Mouse (Mus musculus) heart, adult 2 months (tissue): ENCODE measurements around the gene Rhbg. TPM values are rescaled to one million over a fixed set of nuclear protein-coding genes. Genes with fewer than 3 reads are reported as not detected.
"Not testable (repeated sequence)": the region's sequence is repeated elsewhere in the genome, so short reads cannot be mapped to it uniquely, and the experiment has no call there.

Experiments used
- DNase-seq, 2 experiments: peaks; one replicate each; pipeline ENCODE4 v3.0.0; 2021
- H3K27ac ChIP-seq: fragments of 200-600 bp; 2 replicates; pipeline ENCODE4 v1.8.1; 2022
- H3K27me3 ChIP-seq: fragments of 200-500 bp; 2 replicates; pipeline ENCODE4 v1.6.1; 2012; ENCODE audit warnings: mild to moderate bottlenecking, low read length, inconsistent platforms, mixed read lengths; ENCODE audit not compliant: control insufficient read depth, insufficient read depth
- H3K36me3 ChIP-seq: fragments of 200-500 bp; 2 replicates; pipeline ENCODE4 v1.6.1; 2012; ENCODE audit warnings: low read length, inconsistent platforms; ENCODE audit not compliant: control insufficient read depth, insufficient read depth
- H3K4me1 ChIP-seq: fragments of 200-500 bp; 2 replicates; pipeline ENCODE4 v1.6.1; 2011; ENCODE audit warnings: low read length; ENCODE audit not compliant: control insufficient read depth, insufficient read depth
- H3K4me3 ChIP-seq: fragments of 200-600 bp; 2 replicates; pipeline ENCODE4 v1.8.1; 2022
- H3K79me2 ChIP-seq: fragments of 200-500 bp; replicated peaks from 2 replicates; pipeline ENCODE4 v1.6.1; 2012; ENCODE audit warnings: mild to moderate bottlenecking, inconsistent platforms, low read length, moderate library complexity, mixed read lengths; ENCODE audit not compliant: control insufficient read depth, insufficient read depth
- H3K9ac ChIP-seq: fragments of 200-500 bp; 2 replicates; pipeline ENCODE4 v1.6.1; 2012; ENCODE audit warnings: low read depth, mild to moderate bottlenecking, control low read depth, inconsistent platforms, low read length, mixed read lengths
- CTCF ChIP-seq: fragments of 200-600 bp; IDR thresholded peaks from 2 replicates; pipeline ENCODE4 v1.8.1; 2022; ENCODE audit warnings: antibody characterized with exemption, mild to moderate bottlenecking, moderate library complexity
- EP300 ChIP-seq: fragments of 200-500 bp; IDR thresholded peaks from 2 replicates; pipeline ENCODE4 v1.6.1; 2011; ENCODE audit warnings: low read depth, low read length, control low read depth; ENCODE audit not compliant: insufficient read depth
- POLR2A ChIP-seq: fragments of 200-500 bp; IDR thresholded peaks from 2 replicates; pipeline ENCODE4 v1.6.1; 2011; ENCODE audit warnings: mild to moderate bottlenecking, low read depth, low read length, control low read depth; ENCODE audit not compliant: insufficient read depth
- WGBS: fragments of 180-500 bp; shearing (Covaris S2); methylation state at CpG from one replicate; pipeline ENCODE4 v1.1.7; 2018; 5-methylcytosine and 5-hydroxymethylcytosine counted together
- intact Hi-C: fragments of 180-260 bp; cut with DNase I; formaldehyde crosslinking; loops from one replicate; pipeline ENCODE4 v1.15.1; 2025
- polyA plus RNA-seq: library from polyadenylated mRNA; depleted of rRNA; stranded (reverse); fragments of >200 nt; gene quantifications from 2 replicates; pipeline ENCODE4 v1.2.3, GENCODE M21; 2012
- total RNA-seq, 2 experiments: library from RNA; stranded (reverse); gene quantifications; 2 replicates each; pipeline ENCODE4 v1.2.3; 2021

Rhbg gene
- total and polyA plus RNA-seq, 3 experiments, result 0.20 TPM; not detected in 2

GRCm38 (mm10) chr3:88268991-88269390 lies 14.5 kb upstream of the Rhbg start:
- no peak for DNase-seq
- H3K4me3 ChIP-seq, result no peak overlapping the region
- no peaks in the 10 kb centered on the region for H3K36me3 ChIP-seq
- TF ChIP-seq CTCF (no peak), EP300 (no peak), POLR2A (no peak)
- no peak overlapping the region for H3K27ac ChIP-seq
- intact Hi-C loops, result no loop called here
- WGBS, result 80% methylated on average over 5 of the region's 5 CpGs
- H3K9ac ChIP-seq, result no peak overlapping the region
- no peaks in the 10 kb centered on the region for H3K79me2 ChIP-seq
- no peaks in the 10 kb centered on the region for H3K4me1 ChIP-seq
- no peaks in the 10 kb centered on the region for H3K27me3 ChIP-seq

DNA sequence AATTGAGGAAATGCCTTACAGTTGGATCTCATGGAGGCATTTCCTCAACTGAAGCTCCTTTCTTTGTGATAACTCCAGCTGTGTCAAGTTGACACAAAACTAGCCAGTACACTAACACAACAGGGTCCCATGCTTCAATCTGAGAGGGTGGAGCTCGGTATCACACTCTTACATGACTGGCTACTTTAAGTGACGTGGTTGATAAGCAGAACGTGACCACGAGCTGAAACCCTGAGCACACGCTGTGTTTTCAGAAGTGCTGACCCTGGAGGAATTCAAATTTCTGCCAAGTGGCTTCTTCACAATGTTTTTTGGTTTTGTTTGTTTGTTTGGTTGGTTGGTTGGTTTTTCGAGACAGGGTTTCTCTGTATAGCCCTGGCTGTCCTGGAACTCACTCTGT lies 13.5 kb upstream of the Rhbg start:
- H3K36me3 ChIP-seq, H3K27me3 ChIP-seq, H3K4me3 ChIP-seq, H3K9ac ChIP-seq, DNase-seq, H3K4me1 ChIP-seq, H3K79me2 ChIP-seq, H3K27ac ChIP-seq, intact Hi-C loops: not testable (repeated sequence)
- 43% methylated on average over 6 of the region's 6 CpGs for WGBS

DNA sequence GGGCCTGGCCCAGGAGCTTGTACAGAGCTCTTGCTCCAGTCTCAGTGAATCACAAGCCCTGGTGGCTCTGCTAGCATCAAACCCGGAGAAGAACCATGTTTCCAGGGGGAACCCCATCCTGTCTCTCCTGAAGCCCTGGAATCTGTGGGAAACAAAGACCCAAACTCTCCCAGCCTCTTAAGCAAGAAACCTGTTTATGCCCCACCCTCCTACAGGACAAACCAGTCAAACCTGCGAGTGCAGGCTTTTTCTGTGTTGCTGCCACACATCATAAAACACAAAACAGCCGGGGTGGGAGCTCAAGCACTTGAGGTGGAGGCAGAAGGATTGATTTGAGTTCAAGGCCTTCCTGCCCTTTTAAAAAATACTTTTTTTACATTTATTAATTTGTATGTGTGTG lies 7.8 kb upstream of the Rhbg start:
- intact Hi-C loops, result no loop called here

GRCm38 (mm10) chr3:88256382-88256781 lies 1.9 kb upstream of the Rhbg start:
- DNase-seq, result no peak
- 0 out of 2 replicates have a peak, but pooled peaks cover 1% of the 10 kb centered on the region for H3K4me1 ChIP-seq
- no peak overlapping the region for H3K4me3 ChIP-seq
- H3K27me3 ChIP-seq, result peaks cover 10% of the 10 kb centered on the region
- no peak for TF ChIP-seq EP300
- no peak for TF ChIP-seq CTCF
- no peak for TF ChIP-seq POLR2A
- no peaks in the 10 kb centered on the region for H3K36me3 ChIP-seq
- no peak overlapping the region for H3K27ac ChIP-seq
- intact Hi-C loops, result no loop called here
- no peaks in the 10 kb centered on the region for H3K79me2 ChIP-seq
- WGBS, result 47% methylated on average over 7 of the region's 7 CpGs
- H3K9ac ChIP-seq, result no peak overlapping the region

More for the DNA sequence above, 7.8 kb upstream of the Rhbg start:
- Histone ChIP-seq H3K9ac (no peak overlapping the region), H3K27me3 (no peaks in the 10 kb centered on the region), H3K27ac (no peak overlapping the region), H3K4me1 (no peaks in the 10 kb centered on the region), H3K36me3 (no peaks in the 10 kb centered on the region), H3K79me2 (no peaks in the 10 kb centered on the region), H3K4me3 (no peak overlapping the region)
- no peak for TF ChIP-seq CTCF
- WGBS, result 68% methylated on average over 3 of the region's 3 CpGs
- DNase-seq, result no peak

DNA sequence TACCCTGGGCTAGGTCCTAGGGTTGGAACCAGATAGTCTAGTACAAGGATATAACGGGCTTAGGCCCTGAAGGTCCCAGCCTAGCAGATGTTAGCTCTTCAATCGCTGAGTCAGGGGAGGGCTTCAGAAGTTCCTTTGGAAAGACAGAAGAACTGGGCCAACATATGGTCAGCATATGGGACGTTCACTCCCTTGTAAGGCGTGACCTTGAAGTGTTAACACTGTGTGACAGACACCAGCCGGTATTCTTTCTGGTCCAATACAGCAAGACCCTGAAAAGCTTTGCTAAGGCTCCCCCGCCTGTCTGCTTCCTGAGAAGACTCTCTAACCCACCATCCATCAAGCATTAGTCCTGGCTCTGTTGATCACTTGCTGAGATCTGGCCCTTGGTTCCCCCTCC lies 1.4 kb upstream of the Rhbg start:
- H3K27ac ChIP-seq, result no peak overlapping the region
- intact Hi-C loops, result no loop called here
- TF ChIP-seq CTCF, result no peak
- TF ChIP-seq POLR2A, result no peak
- no peak for TF ChIP-seq EP300
- 0 out of 2 replicates have a peak, but pooled peaks cover 1% of the 10 kb centered on the region for H3K4me1 ChIP-seq
- H3K79me2 ChIP-seq, result no peaks in the 10 kb centered on the region
- H3K9ac ChIP-seq, result no peak overlapping the region
- DNase-seq, result no peak
- H3K36me3 ChIP-seq, result no peaks in the 10 kb centered on the region
- H3K27me3 ChIP-seq, result peaks cover 10% of the 10 kb centered on the region
- 62% methylated on average over 6 of the region's 6 CpGs for WGBS
- no peak overlapping the region for H3K4me3 ChIP-seq

DNA sequence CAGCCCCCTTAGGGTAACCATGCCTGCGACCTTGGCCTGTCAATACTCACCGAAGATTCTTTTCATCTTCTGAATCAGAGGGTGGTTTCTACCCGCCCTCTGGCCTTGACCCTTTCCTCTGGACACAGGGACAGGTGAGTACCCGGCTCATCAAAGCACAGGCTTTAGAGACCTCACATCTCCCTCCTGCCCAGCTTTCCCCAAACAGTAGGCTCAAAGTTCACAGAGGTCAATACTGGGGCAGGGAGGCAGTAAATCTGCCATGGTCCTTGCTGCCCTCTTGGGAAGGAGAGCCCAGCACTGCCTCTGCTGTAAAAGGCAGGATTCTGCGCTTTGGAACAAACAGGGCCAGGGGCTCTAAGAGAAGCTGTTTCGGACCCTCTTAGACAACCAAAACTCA lies 1.8 kb downstream of the Rhbg start:
- Histone ChIP-seq H3K27ac (no peak overlapping the region), H3K79me2 (no peaks in the 10 kb centered on the region), H3K4me1 (0 out of 2 replicates have a peak, but pooled peaks cover 1% of the 10 kb centered on the region), H3K9ac (no peak overlapping the region), H3K27me3 (peaks cover 10% of the 10 kb centered on the region), H3K4me3 (no peak overlapping the region), H3K36me3 (no peaks in the 10 kb centered on the region)
- no peak for DNase-seq
- intact Hi-C loops, result no loop called here
- TF ChIP-seq EP300, result no peak
- no peak for TF ChIP-seq CTCF
- 82% methylated on average over 6 of the region's 6 CpGs for WGBS

DNA sequence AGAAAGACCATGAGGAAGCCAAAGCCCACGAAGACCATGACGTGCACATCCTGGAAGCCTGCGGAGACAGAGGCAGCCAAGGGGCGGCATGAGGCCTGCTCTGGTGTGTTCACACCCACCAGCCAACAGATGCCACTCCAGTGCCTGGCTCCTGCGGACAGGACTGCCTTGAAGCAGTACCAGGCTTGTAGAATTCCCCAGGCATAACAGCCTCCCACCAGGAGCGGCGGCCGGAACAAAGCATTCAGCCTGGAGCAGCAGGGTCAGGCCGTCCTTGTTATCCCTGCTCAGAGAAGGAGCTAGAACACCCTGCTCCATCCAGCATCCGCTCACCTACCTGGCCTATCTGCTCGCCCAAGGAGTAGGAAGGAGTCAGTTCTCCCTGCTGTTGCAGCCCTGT lies 6.1 kb downstream of the Rhbg start:
- no peak for TF ChIP-seq POLR2A
- no peak for TF ChIP-seq CTCF
- TF ChIP-seq EP300, result no peak
- intact Hi-C loops, result no loop called here
- Histone ChIP-seq H3K27ac (no peak overlapping the region), H3K36me3 (no peaks in the 10 kb centered on the region), H3K4me3 (no peak overlapping the region), H3K27me3 (no peaks in the 10 kb centered on the region), H3K79me2 (no peaks in the 10 kb centered on the region), H3K9ac (no peak overlapping the region), H3K4me1 (no peaks in the 10 kb centered on the region)
- DNase-seq, result no peak
- WGBS, result 79% methylated on average over 11 of the region's 11 CpGs
